Mouse (Mus musculus) adrenal gland, adult (tissue): ENCODE results near the gene Zranb1.

Experiments
- DNase-seq, 2 experiments: peaks; one replicate each; pipeline ENCODE4 v3.0.0; 2022 to 2023; ENCODE audit warnings: low spot score in 1 of 2; ENCODE audit not compliant: inconsistent age in 2 of 2

Zranb1 gene

DNA sequence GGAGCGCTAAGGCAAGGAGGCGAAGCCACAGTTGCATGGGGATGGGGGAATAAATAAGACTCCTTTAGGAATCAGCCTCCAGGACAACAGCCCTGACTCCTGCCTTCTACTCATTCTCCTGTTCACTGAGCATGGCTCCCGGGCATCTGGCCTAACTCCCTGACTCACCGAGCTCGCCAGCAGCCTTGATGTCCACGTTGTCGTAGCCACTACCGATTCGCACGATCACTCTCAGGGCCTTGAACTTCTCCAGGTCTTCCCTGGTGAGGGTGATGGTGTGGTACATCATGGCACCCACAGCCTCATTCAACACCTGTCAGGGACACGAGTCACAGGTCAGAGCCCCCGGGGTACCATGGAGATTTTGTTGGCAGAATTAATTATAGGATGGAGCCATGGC is 67.7 kb downstream of the Zranb1 start:
- peak; percentile 83 to 92 for DNase-seq

DNA sequence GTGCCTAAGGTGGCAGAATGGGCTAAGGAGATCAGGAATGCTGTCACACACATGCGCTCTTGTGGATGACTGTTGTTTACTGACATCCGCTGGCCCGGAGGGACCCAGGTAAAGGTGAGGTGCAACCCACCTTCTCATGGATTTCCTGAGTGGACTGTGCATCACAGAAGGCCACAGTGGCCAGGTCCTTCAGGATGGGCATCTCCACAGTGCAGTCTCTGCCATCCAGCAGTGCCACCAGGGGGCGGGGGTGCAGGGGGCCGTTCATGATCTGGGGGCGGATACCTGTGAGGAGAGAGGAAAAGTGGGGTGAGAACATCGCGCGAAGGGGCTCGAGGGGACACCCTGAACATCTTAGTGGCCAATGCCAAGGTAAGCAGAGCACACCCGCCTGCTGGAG is 68.1 kb downstream of the Zranb1 start:
- no peak for DNase-seq

DNA sequence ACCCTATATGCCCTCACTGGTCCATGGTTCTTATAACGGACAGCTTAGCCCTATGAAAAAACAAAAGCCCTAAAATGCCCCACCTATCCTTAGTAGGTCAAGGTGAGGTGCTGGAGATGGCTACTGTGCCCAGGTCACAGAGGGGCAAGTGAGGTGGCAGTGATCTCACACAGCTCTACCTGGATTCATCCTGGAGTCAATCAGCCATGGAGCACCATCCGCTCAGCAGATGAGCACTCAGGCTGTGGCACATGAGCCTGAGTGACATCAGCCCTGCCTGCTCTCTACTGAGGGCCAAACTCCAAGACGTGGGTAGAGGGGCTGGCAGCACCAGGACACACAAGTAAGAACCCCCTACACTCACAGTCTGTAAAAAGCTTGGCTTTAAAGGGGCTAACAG is 70.4 kb downstream of the Zranb1 start:
- DNase-seq = no peak

DNA sequence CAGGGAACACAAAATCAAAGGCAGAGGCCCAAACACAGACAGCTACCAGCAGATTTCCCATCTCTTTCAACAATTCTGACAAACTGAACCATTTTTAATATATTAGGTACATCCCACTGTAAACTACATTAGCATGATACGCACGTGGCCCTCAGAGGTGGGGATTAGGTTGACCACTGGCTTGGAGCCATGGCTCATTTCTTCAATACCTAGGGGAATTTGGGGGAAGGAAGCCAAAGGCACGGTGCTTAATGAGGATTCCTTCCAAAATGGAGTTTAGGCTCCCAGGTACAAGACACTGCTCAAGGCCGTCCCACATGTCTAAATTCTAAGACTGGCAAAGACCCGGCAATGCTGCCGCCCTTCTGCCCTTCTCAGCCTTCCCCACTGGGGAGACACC is 71.3 kb downstream of the Zranb1 start:
- peak in 1 of 2 experiments; percentile 35 for DNase-seq

- DNase-seq = peak; percentile 84 to 92
Measured at GRCm38 (mm10) chr7:133003421-133003820, 72.5 kb downstream of the Zranb1 start.

GRCm38 (mm10) chr7:133005772-133006171 is 74.8 kb downstream of the Zranb1 start:
- peak; percentile 62 to 81 for DNase-seq

GRCm38 (mm10) chr7:133007343-133007742 is 76.4 kb downstream of the Zranb1 start:
- DNase-seq = peak; percentile 95 to 97

DNA sequence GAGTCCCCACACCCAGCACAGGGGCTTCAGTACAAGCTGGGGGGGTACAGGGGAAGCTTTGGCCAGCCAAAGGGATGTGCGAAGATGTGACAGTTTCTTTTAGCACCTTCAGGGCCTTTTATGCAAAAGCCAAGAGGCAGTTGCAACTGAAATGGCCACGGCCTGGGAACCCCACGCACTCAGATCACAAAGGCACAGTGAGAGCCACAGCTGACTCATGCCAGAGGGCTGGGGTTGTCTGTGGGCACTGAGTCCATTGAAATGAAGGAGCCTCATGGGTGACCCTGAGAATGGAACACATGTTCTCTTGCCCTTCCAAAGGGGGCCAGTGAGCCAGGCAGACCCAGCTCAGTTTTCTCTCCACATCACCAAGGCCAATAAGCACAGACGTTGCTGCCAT is 77.7 kb downstream of the Zranb1 start:
- DNase-seq = peak; percentile 80 to 89

GRCm38 (mm10) chr7:133009676-133010075 is 78.7 kb downstream of the Zranb1 start:
- DNase-seq = no peak

DNA sequence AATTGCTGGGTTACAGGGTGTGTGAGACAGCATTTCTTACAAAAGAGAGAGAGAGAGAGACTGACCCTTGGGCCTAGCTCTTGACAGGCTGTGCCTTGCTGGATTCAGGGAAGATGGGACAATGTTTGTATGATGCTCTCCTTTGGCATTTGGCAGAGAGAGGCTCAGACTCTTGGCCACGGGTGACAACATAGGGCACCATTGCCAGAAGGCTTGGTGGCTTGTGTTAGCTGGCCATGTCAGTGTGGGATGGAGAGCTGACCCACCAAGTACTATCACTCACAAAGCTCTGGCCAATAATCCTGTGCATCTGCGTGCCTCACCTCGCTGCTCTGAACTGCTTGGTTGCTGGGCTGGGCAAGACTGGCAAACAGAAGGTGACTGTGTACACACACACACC is 79.5 kb downstream of the Zranb1 start:
- DNase-seq = no peak

- peak; percentile 79 to 90 for DNase-seq
Measured at GRCm38 (mm10) chr7:133011191-133011590, 80.2 kb downstream of the Zranb1 start.

DNA sequence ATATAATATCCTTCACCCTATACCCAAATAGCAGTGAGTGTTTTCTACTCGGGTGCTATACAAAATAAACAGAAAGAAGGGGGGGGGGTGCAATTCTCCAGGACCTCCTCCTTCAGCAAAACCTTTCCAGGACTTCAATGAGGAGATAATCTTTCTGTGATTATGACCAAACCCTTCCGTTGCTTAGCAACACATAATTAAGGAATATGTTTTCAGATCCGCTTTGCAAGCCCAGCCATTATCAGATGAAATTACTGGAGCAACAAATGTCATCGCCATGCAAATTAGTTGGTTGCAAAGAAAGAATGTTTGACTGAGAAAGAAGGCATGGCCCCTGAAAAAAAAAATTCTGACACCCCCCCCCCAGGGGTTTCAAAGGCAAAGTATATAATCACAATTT is 80.7 kb downstream of the Zranb1 start:
- DNase-seq = no peak

- DNase-seq = peak in 1 of 2 experiments; percentile 79
Measured at GRCm38 (mm10) chr7:133012637-133013366, 81.9 kb downstream of the Zranb1 start.

DNA sequence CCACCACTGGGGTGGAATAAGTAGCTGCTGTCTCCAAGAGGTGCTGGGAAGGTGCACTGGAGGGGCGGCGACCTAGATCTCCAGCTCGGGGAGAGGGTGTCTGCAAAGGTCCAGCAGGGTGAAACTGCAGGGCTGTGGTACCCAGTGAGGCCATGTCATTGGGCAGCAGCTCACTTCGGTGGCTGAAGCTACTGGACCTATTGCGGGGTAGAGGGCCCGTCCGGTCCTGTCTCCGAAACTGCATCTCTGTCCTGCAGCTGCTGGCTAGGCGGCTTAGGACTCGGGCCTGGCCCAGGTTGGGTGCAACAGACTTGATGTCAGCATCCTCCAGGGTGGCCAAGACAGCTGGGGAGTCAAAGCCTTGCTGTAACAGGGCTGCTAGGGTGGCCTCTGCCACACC is 83.0 kb downstream of the Zranb1 start:
- no peak for DNase-seq

DNA sequence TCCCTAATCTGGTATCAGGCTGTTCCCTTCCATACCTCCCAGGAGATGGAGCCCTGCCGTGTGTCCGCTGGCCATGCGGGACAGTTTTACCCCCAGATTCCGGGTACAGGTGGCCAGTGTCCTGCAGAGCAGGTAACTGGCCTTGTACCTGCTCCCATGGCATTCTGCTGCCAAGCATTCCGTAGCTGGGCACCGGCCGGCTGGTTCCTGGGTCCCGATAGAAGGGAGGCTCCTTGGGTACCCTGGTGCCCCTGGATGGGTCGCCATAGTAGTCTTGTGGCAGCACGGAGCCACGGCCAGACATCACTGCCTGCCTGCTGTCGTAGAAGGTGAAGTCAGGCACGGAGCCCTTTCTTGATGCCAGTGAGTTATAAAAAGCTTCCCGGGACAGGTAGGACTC is 83.7 kb downstream of the Zranb1 start:
- no peak for DNase-seq

GRCm38 (mm10) chr7:133015416-133016070 is 84.6 kb downstream of the Zranb1 start:
- DNase-seq = no peak

DNA sequence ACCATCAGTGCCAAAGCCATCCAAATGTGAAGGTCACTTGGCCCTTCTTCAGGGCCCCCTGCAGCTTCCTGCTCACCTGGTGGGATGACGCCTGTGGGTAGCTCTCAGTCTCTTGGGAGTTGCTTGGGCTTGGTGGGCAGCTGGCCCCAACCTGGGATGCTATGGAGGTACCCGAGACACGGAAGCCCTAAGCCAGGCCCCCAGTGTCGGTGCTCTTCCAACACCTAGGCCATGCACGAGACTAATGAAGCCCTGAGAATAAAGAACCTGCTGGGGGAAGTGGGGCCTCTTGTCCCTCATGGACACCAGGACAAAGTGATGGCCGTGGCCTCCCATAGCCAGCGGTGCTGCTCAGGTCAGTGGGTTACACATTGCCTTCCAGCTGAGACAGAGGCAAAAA is 88.0 kb downstream of the Zranb1 start:
- no peak for DNase-seq

DNA sequence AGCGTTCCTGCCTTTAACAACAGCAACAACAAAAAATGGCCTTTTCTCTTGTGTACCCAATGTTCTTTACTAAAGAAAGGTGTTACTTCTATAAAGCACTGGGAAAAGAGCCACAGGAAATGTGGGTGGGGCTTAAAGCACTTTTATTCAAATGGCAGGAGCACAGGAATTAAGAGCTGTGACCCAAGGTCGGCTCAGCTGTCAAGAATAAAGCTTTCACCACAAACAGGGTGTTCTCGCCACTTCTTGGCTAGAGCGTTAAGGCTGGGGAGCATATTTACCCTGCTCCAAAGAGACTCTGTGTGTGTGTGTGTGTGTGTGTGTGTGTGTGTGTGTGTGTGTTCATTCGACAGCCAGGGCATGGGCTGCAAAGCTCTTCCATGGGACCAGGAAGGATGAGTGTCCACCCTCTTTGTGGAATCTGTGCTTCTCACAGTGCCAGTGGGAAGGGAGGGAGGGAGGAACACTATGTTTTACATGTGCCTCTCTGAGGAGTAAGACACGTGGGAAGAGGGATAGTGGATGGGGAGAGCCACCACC is 88.6 kb downstream of the Zranb1 start:
- peak in 1 of 2 experiments; percentile 39 for DNase-seq

GRCm38 (mm10) chr7:133024694-133025093 is 93.8 kb downstream of the Zranb1 start:
- DNase-seq = no peak

GRCm38 (mm10) chr7:133027930-133028329 is 97.0 kb downstream of the Zranb1 start:
- DNase-seq = peak; percentile 48 to 76

DNA sequence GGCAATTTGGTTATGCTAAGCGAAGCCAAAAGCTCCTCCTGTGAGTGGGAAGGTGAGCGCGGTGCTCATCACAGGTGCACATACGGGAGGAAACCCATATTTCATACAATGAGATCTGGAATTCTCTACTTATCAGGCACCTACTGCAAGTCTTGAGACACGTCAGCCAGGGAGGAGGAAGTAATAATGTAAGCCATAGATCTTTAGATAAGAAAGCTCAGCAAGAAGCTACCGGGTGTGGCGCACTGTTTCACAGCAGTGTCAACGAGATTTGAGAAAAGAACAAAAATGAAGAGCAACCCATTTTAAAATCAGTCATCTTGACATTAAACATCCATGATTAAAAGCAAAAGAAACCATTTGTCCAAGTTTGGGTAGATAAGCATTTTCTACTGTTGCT is 98.1 kb downstream of the Zranb1 start:
- DNase-seq = no peak

DNA sequence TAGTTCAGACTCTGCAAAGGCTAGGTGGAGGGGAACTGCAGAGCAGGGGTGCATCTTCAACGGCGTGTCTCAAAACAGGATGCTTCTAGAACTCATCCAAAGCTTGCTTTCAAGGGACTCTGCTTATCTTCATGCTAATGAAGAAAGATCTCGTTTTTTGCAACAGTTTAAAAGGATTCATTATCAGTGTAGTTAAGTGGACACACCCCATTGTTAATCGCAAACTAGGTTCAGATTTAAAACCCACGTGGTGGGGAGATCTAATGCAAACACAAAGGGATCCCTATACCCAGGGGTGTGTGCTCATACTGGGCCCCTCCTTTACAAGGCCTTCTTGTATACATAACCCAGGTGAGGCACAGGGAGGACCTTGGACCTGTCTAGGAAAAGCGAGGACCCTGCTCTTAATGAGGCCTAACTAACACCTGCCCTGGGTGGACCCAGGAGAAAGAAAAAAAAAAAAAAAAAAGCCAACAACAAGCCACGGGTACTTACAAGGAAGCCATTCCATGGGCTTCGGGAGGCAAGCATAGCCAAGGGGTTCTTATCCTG is 98.6 kb downstream of the Zranb1 start:
- no peak for DNase-seq
